Mouse (Mus musculus): ENCODE results near the gene Gm20388.

DNA sequence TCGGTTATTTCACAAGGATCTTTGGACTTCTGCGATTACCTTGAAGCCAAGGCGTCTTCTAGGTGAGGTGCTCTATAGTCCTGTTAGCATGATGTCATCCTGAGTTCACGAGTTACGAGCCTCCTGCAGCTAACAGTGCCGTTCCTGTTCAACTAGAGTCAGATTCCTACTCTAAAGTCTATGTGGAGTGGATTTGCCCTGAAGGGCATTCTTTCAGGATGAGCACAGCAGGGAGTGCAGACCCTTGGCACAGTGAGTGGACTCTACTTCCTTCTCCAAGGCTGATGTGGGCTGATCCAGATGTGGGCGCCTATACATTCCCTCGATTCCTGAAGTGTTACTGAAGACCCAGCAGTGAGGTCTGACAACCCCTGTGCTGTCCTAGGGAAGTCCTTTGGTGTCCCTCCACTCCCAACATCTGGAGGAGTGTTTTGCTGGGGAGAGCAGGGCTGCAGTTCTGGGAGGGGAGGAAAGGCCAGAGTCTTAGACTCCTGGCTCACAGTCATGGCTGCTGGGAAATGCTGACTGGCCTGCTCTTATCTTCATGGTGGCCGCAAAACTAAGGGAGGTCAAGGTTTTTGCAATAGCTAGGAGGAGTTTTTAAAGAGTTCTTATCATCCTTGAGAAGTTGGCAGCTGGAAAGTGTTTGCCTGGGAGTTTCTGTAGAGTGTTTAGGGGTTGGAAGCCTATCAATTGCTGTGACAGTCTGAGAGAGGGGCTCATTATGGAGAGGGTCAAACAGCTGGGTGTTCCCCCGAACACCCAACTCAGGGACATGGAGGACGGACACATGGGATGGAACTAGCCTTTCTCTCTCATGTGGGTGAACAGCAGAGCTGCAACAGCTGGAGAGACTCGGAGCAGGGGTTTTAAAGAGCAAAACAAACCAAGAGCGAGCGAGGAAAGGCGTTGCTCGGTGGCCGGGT lies 3737.9 kb downstream of the Gm20388 start:
- TF ChIP-seq CTCF (IDR thresholded peaks at IDR 0.05; ENCODE audit: low read depth, low read length) (no peak), POLR2A (IDR thresholded peaks at IDR 0.05; ENCODE audit: insufficient read depth, low read length) (no peak)

All from ES-Bruce4 (cell line).